Mouse (Mus musculus): Measurements from ENCODE around the gene Atp2a1. TPM values are rescaled to one million over a fixed set of nuclear protein-coding genes. Genes with fewer than 3 reads are reported as not detected.

Gene Atp2a1
- polyA plus RNA-seq, 1 experiment from 2014 or later = 0.45 TPM

GRCm38 (mm10) chr7:126450641-126451040, 12.3 kb downstream of the Atp2a1 start:
- Histone ChIP-seq H3K27me3 (ENCODE audit: insufficient read depth, low read length) (no peaks in the 10 kb centered on the region), H3K36me3 (ENCODE audit: insufficient read depth, low read length) (peaks cover 16% of the 10 kb centered on the region), H3K4me1 (replicated peaks; ENCODE audit: insufficient read depth, low read length) (no peaks in the 10 kb centered on the region), H3K27ac (no peak overlapping the region), H3K4me3 (replicated peaks; ENCODE audit: low read depth, low read length) (no peak overlapping the region), H3K9ac (ENCODE audit: low read depth, low read length) (no peak overlapping the region), H3K9me3 (replicated peaks; ENCODE audit: low read length) (no peaks in the 10 kb centered on the region), H3K4me2 (ENCODE audit: low read length) (no peak overlapping the region)
- DNase-seq (ENCODE audit: low spot score) (no peak), ATAC-seq (replicated peaks; ENCODE audit: low FRiP score, low read depth) (no peak)
- TF ChIP-seq CTCF (IDR thresholded peaks at IDR 0.05; ENCODE audit: low read depth) = no peak
- WGBS = 79% methylated on average over 6 of the region's 6 CpGs

GRCm38 (mm10) chr7:126449991-126450390, 12.9 kb downstream of the Atp2a1 start:
- WGBS = 86% methylated on average over 18 of the region's 18 CpGs
- no peak overlapping the region for H3K4me2 ChIP-seq (ENCODE audit: low read length)

GRCm38 (mm10) chr7:126448481-126448880, 14.4 kb downstream of the Atp2a1 start:
- Histone ChIP-seq H3K9ac (ENCODE audit: low read depth, low read length) (no peak overlapping the region), H3K4me1 (replicated peaks; ENCODE audit: insufficient read depth, low read length) (no peaks in the 10 kb centered on the region), H3K4me2 (ENCODE audit: low read length) (no peak overlapping the region), H3K36me3 (ENCODE audit: insufficient read depth, low read length) (peaks cover 32% of the 10 kb centered on the region), H3K27ac (no peak overlapping the region), H3K9me3 (replicated peaks; ENCODE audit: low read length) (no peaks in the 10 kb centered on the region), H3K27me3 (ENCODE audit: insufficient read depth, low read length) (no peaks in the 10 kb centered on the region), H3K4me3 (replicated peaks; ENCODE audit: low read depth, low read length) (no peak overlapping the region)
- DNase-seq (ENCODE audit: low spot score) (no peak), ATAC-seq (replicated peaks; ENCODE audit: low FRiP score, low read depth) (no peak)
- no peak for TF ChIP-seq CTCF (IDR thresholded peaks at IDR 0.05; ENCODE audit: low read depth)
- WGBS = 89% methylated on average over 19 of the region's 19 CpGs

More at GRCm38 (mm10) chr7:126449991-126450390, 12.9 kb downstream of the Atp2a1 start:
- Histone ChIP-seq H3K9me3 (replicated peaks; ENCODE audit: low read length) (no peaks in the 10 kb centered on the region), H3K27me3 (ENCODE audit: insufficient read depth, low read length) (no peaks in the 10 kb centered on the region), H3K27ac (no peak overlapping the region), H3K4me3 (replicated peaks; ENCODE audit: low read depth, low read length) (no peak overlapping the region), H3K36me3 (ENCODE audit: insufficient read depth, low read length) (peaks cover 22% of the 10 kb centered on the region), H3K4me1 (replicated peaks; ENCODE audit: insufficient read depth, low read length) (no peaks in the 10 kb centered on the region), H3K9ac (ENCODE audit: low read depth, low read length) (no peak overlapping the region)
- no peak for TF ChIP-seq CTCF (IDR thresholded peaks at IDR 0.05; ENCODE audit: low read depth)
- DNase-seq (ENCODE audit: low spot score) (no peak), ATAC-seq (replicated peaks; ENCODE audit: low FRiP score, low read depth) (no peak)

- DNase-seq (ENCODE audit: low spot score) (no peak), ATAC-seq (replicated peaks; ENCODE audit: low FRiP score, low read depth) (no peak)
- no peak overlapping the region for H3K4me2 ChIP-seq (ENCODE audit: low read length)
- no peaks in the 10 kb centered on the region for H3K4me1 ChIP-seq (replicated peaks; ENCODE audit: insufficient read depth, low read length)
- H3K9ac ChIP-seq (ENCODE audit: low read depth, low read length) = no peak overlapping the region
- H3K27ac ChIP-seq = no peak overlapping the region
- H3K36me3 ChIP-seq (ENCODE audit: insufficient read depth, low read length) = peaks cover 32% of the 10 kb centered on the region
- H3K4me3 ChIP-seq (replicated peaks; ENCODE audit: low read depth, low read length) = no peak overlapping the region
- TF ChIP-seq CTCF (IDR thresholded peaks at IDR 0.05; ENCODE audit: low read depth) = no peak
- no peaks in the 10 kb centered on the region for H3K27me3 ChIP-seq (ENCODE audit: insufficient read depth, low read length)
- H3K9me3 ChIP-seq (replicated peaks; ENCODE audit: low read length) = no peaks in the 10 kb centered on the region
- WGBS = 94% methylated on average over 19 of the region's 21 CpGs
Measured at GRCm38 (mm10) chr7:126446217-126446616, 16.7 kb downstream of the Atp2a1 start.

GRCm38 (mm10) chr7:126445104-126445815, 17.6 kb downstream of the Atp2a1 start:
- H3K27me3 ChIP-seq (ENCODE audit: insufficient read depth, low read length) = no peaks in the 10 kb centered on the region
- H3K27ac ChIP-seq = no peak overlapping the region
- no peak overlapping the region for H3K4me3 ChIP-seq (replicated peaks; ENCODE audit: low read depth, low read length)
- no peaks in the 10 kb centered on the region for H3K4me1 ChIP-seq (replicated peaks; ENCODE audit: insufficient read depth, low read length)
- WGBS = 92% methylated on average over 15 of the region's 15 CpGs
- H3K9ac ChIP-seq (ENCODE audit: low read depth, low read length) = no peak overlapping the region
- no peak for DNase-seq (ENCODE audit: low spot score)
- H3K9me3 ChIP-seq (replicated peaks; ENCODE audit: low read length) = no peaks in the 10 kb centered on the region
- H3K36me3 ChIP-seq (ENCODE audit: insufficient read depth, low read length) = peaks cover 32% of the 10 kb centered on the region
- TF ChIP-seq CTCF (IDR thresholded peaks at IDR 0.05; ENCODE audit: low read depth) = no peak
- H3K4me2 ChIP-seq (ENCODE audit: low read length) = no peak overlapping the region
- ATAC-seq (replicated peaks; ENCODE audit: low FRiP score, low read depth) = no peak

- H3K27me3 ChIP-seq (ENCODE audit: insufficient read depth, low read length) = no peaks in the 10 kb centered on the region
- no peak overlapping the region for H3K27ac ChIP-seq
- peaks cover 32% of the 10 kb centered on the region for H3K36me3 ChIP-seq (ENCODE audit: insufficient read depth, low read length)
- TF ChIP-seq CTCF (IDR thresholded peaks at IDR 0.05; ENCODE audit: low read depth) = no peak
- H3K4me1 ChIP-seq (replicated peaks; ENCODE audit: insufficient read depth, low read length) = no peaks in the 10 kb centered on the region
- 93% methylated on average over 9 of the region's 9 CpGs for WGBS
- ATAC-seq (replicated peaks; ENCODE audit: low FRiP score, low read depth) (no peak), DNase-seq (ENCODE audit: low spot score) (no peak)
- no peaks in the 10 kb centered on the region for H3K9me3 ChIP-seq (replicated peaks; ENCODE audit: low read length)
- no peak overlapping the region for H3K4me3 ChIP-seq (replicated peaks; ENCODE audit: low read depth, low read length)
- no peak overlapping the region for H3K9ac ChIP-seq (ENCODE audit: low read depth, low read length)
- no peak overlapping the region for H3K4me2 ChIP-seq (ENCODE audit: low read length)
Measured at GRCm38 (mm10) chr7:126444536-126444935, 18.4 kb downstream of the Atp2a1 start.

GRCm38 (mm10) chr7:126443997-126444396, 18.9 kb downstream of the Atp2a1 start:
- Histone ChIP-seq H3K4me1 (replicated peaks; ENCODE audit: insufficient read depth, low read length) (no peaks in the 10 kb centered on the region), H3K9me3 (replicated peaks; ENCODE audit: low read length) (no peaks in the 10 kb centered on the region), H3K36me3 (ENCODE audit: insufficient read depth, low read length) (peaks cover 32% of the 10 kb centered on the region), H3K4me3 (replicated peaks; ENCODE audit: low read depth, low read length) (no peak overlapping the region), H3K4me2 (ENCODE audit: low read length) (no peak overlapping the region), H3K27me3 (ENCODE audit: insufficient read depth, low read length) (no peaks in the 10 kb centered on the region), H3K27ac (no peak overlapping the region), H3K9ac (ENCODE audit: low read depth, low read length) (no peak overlapping the region)
- ATAC-seq (replicated peaks; ENCODE audit: low FRiP score, low read depth) (no peak), DNase-seq (ENCODE audit: low spot score) (no peak)
- TF ChIP-seq CTCF (IDR thresholded peaks at IDR 0.05; ENCODE audit: low read depth) = no peak
- WGBS = 92% methylated on average over 10 of the region's 10 CpGs

Measured in kidney, postnatal 0 days (tissue).